In the genomic region with DNA sequence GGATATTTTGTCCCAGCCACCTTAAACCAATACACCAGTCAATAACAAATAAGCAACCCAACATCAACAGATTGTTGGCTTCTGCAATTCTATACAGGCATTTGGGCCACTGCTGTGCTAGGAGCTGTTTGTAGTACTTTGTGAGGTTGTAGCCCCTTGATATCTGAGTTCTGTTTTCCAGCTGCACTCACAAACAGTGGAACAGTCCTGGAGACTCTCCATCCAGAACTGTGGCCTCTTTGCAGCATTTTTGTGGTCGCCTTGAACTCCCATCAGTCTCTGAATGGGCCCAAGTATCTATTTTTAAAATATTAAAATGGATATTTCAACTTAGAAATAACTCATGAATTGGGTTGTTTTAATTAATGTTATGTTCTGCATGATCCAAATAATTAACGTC, we compare ENCODE assay signal across 34 mouse cellular contexts.
"Had no signal": no experiment of that assay in that cellular context is flagged by ENCODE, and none has a peak within 500 bp of the region (broad histone marks: within the 10 kb centered on the region; RNA-seq: fewer than 3 reads in every experiment).

No protein-coding gene starts in this region.

- H3K27ac ChIP-seq: heart, embryonic 10.5 days; heart, embryonic 13.5 days; heart, embryonic 15.5 days; hindbrain, embryonic 10.5 days; hindbrain, embryonic 12.5 days; hindbrain, embryonic 13.5 days; hindbrain, embryonic 14.5 days; hindbrain, embryonic 15.5 days; hindbrain, postnatal 0 days; intestine, embryonic 15.5 days; kidney, embryonic 15.5 days; kidney, postnatal 0 days; layer of hippocampus, adult 2 months; left cerebral cortex, adult 2 months had no signal

- H3K4me3 ChIP-seq: heart, embryonic 10.5 days; heart, embryonic 12.5 days; heart, embryonic 13.5 days; heart, embryonic 15.5 days; hindbrain, embryonic 10.5 days; hindbrain, embryonic 12.5 days; hindbrain, embryonic 13.5 days; hindbrain, embryonic 15.5 days; intestine, embryonic 15.5 days; kidney, embryonic 15.5 days; layer of hippocampus, adult 2 months; left cerebral cortex, adult 2 months had no signal

- ATAC-seq: hindbrain, embryonic 16.5 days; hindbrain, postnatal 0 days; inflammation-experienced regulatory T-cells, adult 6 months; intestine, embryonic 15.5 days; intestine, embryonic 16.5 days; intestine, postnatal 0 days had no signal

- H3K4me1 ChIP-seq: heart, embryonic 10.5 days; heart, embryonic 12.5 days; heart, embryonic 13.5 days; heart, embryonic 15.5 days; hindbrain, embryonic 10.5 days; hindbrain, embryonic 12.5 days; hindbrain, embryonic 13.5 days; hindbrain, embryonic 15.5 days; intestine, embryonic 15.5 days; kidney, embryonic 15.5 days had no signal

- DNase-seq: heart, postnatal 14 days; heart, postnatal 36 days; heart, postnatal 4 days; kidney, adult 11 months; kidney, adult 18-20 months; kidney, adult 2 months; kidney, adult 8-10 months; kidney, adult 9 months; kidney, postnatal 10 days; kidney, postnatal 14 days; kidney, postnatal 25 days; kidney, postnatal 36 days; kidney, postnatal 4 days; layer of hippocampus, adult 9-11 months; layer of hippocampus, postnatal 36 days had no signal
